Mouse (Mus musculus) limb, embryonic 12.5 days (tissue): ENCODE data around the gene Asic2. TPM values are rescaled to one million over a fixed set of nuclear protein-coding genes. Genes with fewer than 3 reads are reported as not detected.

Experiments used
- ATAC-seq: fragments of 200-750 bp; cut with Nextera tagmentation; 2 replicates; pipeline ENCODE4 v1.8.0; 2017; ENCODE audit warnings: low read depth, moderate TSS enrichment; ENCODE audit not compliant: insufficient number of reproducible peaks, insufficient read depth, low FRiP score, low TSS enrichment
- H3K27ac ChIP-seq: fragments of 300-500 bp; sonication (generic); 2 replicates; pipeline ENCODE4 v1.5.1; 2016; ENCODE audit warnings: mild to moderate bottlenecking, moderate library complexity
- H3K27me3 ChIP-seq: fragments of 300-500 bp; sonication (generic); 2 replicates; pipeline ENCODE4 v1.6.1; 2016; ENCODE audit warnings: mild to moderate bottlenecking, moderate library complexity
- H3K36me3 ChIP-seq: fragments of 300-500 bp; sonication (generic); 2 replicates; pipeline ENCODE4 v1.6.1; 2016; ENCODE audit warnings: mild to moderate bottlenecking, moderate library complexity
- H3K4me1 ChIP-seq: fragments of 300-500 bp; sonication (generic); replicated peaks from 2 replicates; pipeline ENCODE4 v1.6.1; 2016
- H3K4me2 ChIP-seq: fragments of 300-500 bp; sonication (generic); 2 replicates; pipeline ENCODE4 v1.6.1; 2016; ENCODE audit warnings: mild to moderate bottlenecking, moderate library complexity
- H3K4me3 ChIP-seq: fragments of 300-500 bp; sonication (generic); replicated peaks from 2 replicates; pipeline ENCODE4 v1.5.1; 2016; ENCODE audit warnings: mild to moderate bottlenecking
- H3K9ac ChIP-seq: fragments of 300-500 bp; sonication (generic); replicated peaks from 2 replicates; pipeline ENCODE4 v1.6.1; 2016; ENCODE audit warnings: mild to moderate bottlenecking, moderate library complexity
- H3K9me3 ChIP-seq: fragments of 300-500 bp; sonication (generic); 2 replicates; pipeline ENCODE4 v1.6.1; 2016; ENCODE audit warnings: mild to moderate bottlenecking, moderate library complexity
- WGBS: fragments of 180-500 bp; shearing (Covaris S2); methylation state at CpG from one replicate; pipeline ENCODE4 v1.1.7; 2016; 5-methylcytosine and 5-hydroxymethylcytosine counted together
- polyA plus RNA-seq: library from polyadenylated mRNA; unstranded; fragments of >200 nt; fragmentation: Nextera tagmentation; extraction: Ambion mirVana; gene quantifications from 2 replicates; pipeline ENCODE4 v1.2.1, GENCODE M21; 2016

Asic2 gene
- polyA plus RNA-seq, 1 experiment from 2014 or later, result 0.51 TPM

GRCm38 (mm10) chr11:81488681-81489080 is 479.6 kb downstream of the Asic2 start:
- Histone ChIP-seq H3K9me3 (no peaks in the 10 kb centered on the region), H3K4me2 (no peak overlapping the region), H3K9ac (no peak overlapping the region), H3K36me3 (no peaks in the 10 kb centered on the region), H3K4me3 (no peak overlapping the region), H3K4me1 (no peaks in the 10 kb centered on the region), H3K27ac (no peak overlapping the region), H3K27me3 (no peaks in the 10 kb centered on the region)
- no peak for ATAC-seq
- 82% methylated on average over 5 of the region's 5 CpGs for WGBS

GRCm38 (mm10) chr11:81486265-81486940 is 481.9 kb downstream of the Asic2 start:
- no peak for ATAC-seq
- Histone ChIP-seq H3K27me3 (no peaks in the 10 kb centered on the region), H3K36me3 (no peaks in the 10 kb centered on the region), H3K27ac (no peak overlapping the region), H3K9ac (no peak overlapping the region), H3K4me2 (no peak overlapping the region), H3K9me3 (no peaks in the 10 kb centered on the region), H3K4me1 (no peaks in the 10 kb centered on the region), H3K4me3 (no peak overlapping the region)
- 17% methylated on average over 6 of the region's 6 CpGs for WGBS

GRCm38 (mm10) chr11:81481198-81481597 is 487.1 kb downstream of the Asic2 start:
- no peaks in the 10 kb centered on the region for H3K9me3 ChIP-seq
- no peaks in the 10 kb centered on the region for H3K27me3 ChIP-seq
- H3K36me3 ChIP-seq, result no peaks in the 10 kb centered on the region
- H3K4me1 ChIP-seq, result no peaks in the 10 kb centered on the region
- no peak overlapping the region for H3K9ac ChIP-seq
- no peak overlapping the region for H3K27ac ChIP-seq
- no peak overlapping the region for H3K4me3 ChIP-seq
- H3K4me2 ChIP-seq, result no peak overlapping the region
- 48% methylated on average over 2 of the region's 3 CpGs for WGBS
- ATAC-seq, result no peak

- Histone ChIP-seq H3K4me1 (no peaks in the 10 kb centered on the region), H3K27me3 (no peaks in the 10 kb centered on the region), H3K4me2 (no peak overlapping the region), H3K36me3 (no peaks in the 10 kb centered on the region), H3K4me3 (no peak overlapping the region), H3K9ac (no peak overlapping the region), H3K27ac (no peak overlapping the region), H3K9me3 (no peaks in the 10 kb centered on the region)
- no peak for ATAC-seq
Observed at GRCm38 (mm10) chr11:81476231-81476630, 492.0 kb downstream of the Asic2 start.

- ATAC-seq, result no peak
- Histone ChIP-seq H3K9me3 (no peaks in the 10 kb centered on the region), H3K4me3 (no peak overlapping the region), H3K27me3 (no peaks in the 10 kb centered on the region), H3K4me1 (no peaks in the 10 kb centered on the region), H3K9ac (no peak overlapping the region), H3K27ac (no peak overlapping the region), H3K4me2 (no peak overlapping the region), H3K36me3 (no peaks in the 10 kb centered on the region)
- WGBS, result 83% methylated on average over 2 of the region's 2 CpGs
Observed at GRCm38 (mm10) chr11:81474121-81474520, 494.1 kb downstream of the Asic2 start.

- no peaks in the 10 kb centered on the region for H3K36me3 ChIP-seq
- 11% methylated on average over 5 of the region's 5 CpGs for WGBS
- no peaks in the 10 kb centered on the region for H3K9me3 ChIP-seq
- no peaks in the 10 kb centered on the region for H3K4me1 ChIP-seq
- no peaks in the 10 kb centered on the region; the same call in 1 of the 2 replicates for H3K27me3 ChIP-seq
- H3K27ac ChIP-seq, result no peak overlapping the region
- no peak overlapping the region for H3K4me2 ChIP-seq
- H3K4me3 ChIP-seq, result no peak overlapping the region
- H3K9ac ChIP-seq, result no peak overlapping the region
- ATAC-seq, result no peak
Observed at GRCm38 (mm10) chr11:81462199-81462598, 506.1 kb downstream of the Asic2 start.

GRCm38 (mm10) chr11:81461748-81462147 is 506.5 kb downstream of the Asic2 start:
- Histone ChIP-seq H3K9ac (no peak overlapping the region), H3K4me3 (no peak overlapping the region), H3K9me3 (no peaks in the 10 kb centered on the region), H3K27me3 (no peaks in the 10 kb centered on the region; the same call in 1 of the 2 replicates), H3K4me1 (no peaks in the 10 kb centered on the region), H3K27ac (no peak overlapping the region), H3K36me3 (no peaks in the 10 kb centered on the region), H3K4me2 (no peak overlapping the region)
- no peak for ATAC-seq
- 29% methylated on average over 4 of the region's 4 CpGs for WGBS

DNA sequence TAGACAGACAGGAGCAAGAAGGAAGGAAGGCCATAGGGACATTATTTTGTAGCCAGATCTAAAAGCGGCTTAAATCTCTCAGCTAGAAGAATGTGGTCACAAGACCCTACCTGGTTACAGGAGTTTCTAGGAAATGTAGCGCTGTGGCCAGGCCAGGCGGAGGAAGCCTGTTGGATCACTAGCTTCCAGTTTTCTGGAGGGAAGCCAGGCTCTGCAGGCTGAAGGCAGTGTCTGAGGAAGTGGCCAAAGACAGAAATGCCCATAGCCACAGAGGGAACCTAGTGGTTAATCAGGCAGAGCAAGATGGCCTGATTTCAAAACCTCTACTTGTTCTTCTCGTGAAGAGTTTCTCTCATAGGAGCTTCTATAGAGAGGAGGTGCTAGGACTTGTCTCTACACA is 513.3 kb downstream of the Asic2 start:
- Histone ChIP-seq H3K27me3 (no peaks in the 10 kb centered on the region), H3K27ac (no peak overlapping the region), H3K4me2 (no peak overlapping the region), H3K4me3 (no peak overlapping the region), H3K4me1 (peaks cover 30% of the 10 kb centered on the region), H3K36me3 (no peaks in the 10 kb centered on the region), H3K9me3 (no peaks in the 10 kb centered on the region), H3K9ac (no peak overlapping the region)
- 93% methylated on average over 4 of the region's 4 CpGs for WGBS
- no peak for ATAC-seq

DNA sequence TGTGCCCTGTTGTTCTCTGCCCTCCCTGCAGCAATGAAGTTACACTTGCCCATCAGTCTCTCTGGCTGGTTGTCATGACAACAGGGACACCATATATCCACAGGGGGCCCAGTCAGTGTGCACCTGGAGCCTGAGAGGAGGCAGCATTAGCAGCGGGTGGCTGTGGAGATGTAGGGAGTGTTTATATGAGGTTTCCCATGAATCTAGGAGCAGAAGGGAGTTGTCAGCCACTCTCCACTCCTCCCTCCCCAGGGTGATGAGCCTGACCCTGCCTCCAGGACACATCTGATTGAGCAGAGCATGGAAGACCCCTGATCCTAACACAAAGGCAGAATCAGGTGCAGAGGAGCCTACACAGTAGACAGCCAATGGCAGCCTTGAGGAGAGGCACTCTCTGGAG is 514.1 kb downstream of the Asic2 start:
- no peak for ATAC-seq
- Histone ChIP-seq H3K9ac (no peak overlapping the region), H3K27ac (no peak overlapping the region), H3K4me1 (peaks cover 38% of the 10 kb centered on the region), H3K4me3 (no peak overlapping the region), H3K9me3 (no peaks in the 10 kb centered on the region), H3K4me2 (no peak overlapping the region), H3K27me3 (no peaks in the 10 kb centered on the region), H3K36me3 (no peaks in the 10 kb centered on the region)
- 5% methylated on average over 1 of the region's 1 CpGs for WGBS

DNA sequence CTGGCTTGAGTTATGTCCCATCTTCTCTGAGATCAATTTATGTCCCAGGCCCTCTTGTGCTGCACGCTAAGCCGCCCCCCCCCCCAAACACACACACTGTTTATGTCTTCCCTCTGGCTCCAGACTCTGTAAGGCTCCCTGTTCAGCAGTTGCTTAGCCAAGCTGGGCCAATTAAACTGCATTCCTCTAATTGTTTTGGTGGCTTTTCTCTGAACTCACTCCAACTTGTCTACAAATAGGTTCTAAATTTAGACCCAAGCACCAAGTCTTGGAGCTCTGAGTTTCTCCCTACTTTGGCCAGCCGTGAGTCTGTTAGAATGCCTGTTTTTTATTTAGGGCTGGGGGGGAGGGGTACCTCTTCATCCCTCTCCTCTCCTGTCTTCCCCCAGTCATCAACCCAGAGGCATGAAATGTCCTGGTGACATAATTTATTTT is 519.0 kb downstream of the Asic2 start:
- H3K9ac ChIP-seq, result no peak overlapping the region
- H3K27me3 ChIP-seq, result peaks cover 6% of the 10 kb centered on the region; the same call in 1 of the 2 replicates
- H3K36me3 ChIP-seq, result no peaks in the 10 kb centered on the region
- H3K4me2 ChIP-seq, result no peak overlapping the region
- WGBS, result 5% methylated on average over 3 of the region's 3 CpGs
- peaks cover 39% of the 10 kb centered on the region for H3K4me1 ChIP-seq
- H3K4me3 ChIP-seq, result no peak overlapping the region
- ATAC-seq, result peak; percentile 75
- H3K9me3 ChIP-seq, result no peaks in the 10 kb centered on the region
- H3K27ac ChIP-seq, result peak overlapping the region; percentile 66

DNA sequence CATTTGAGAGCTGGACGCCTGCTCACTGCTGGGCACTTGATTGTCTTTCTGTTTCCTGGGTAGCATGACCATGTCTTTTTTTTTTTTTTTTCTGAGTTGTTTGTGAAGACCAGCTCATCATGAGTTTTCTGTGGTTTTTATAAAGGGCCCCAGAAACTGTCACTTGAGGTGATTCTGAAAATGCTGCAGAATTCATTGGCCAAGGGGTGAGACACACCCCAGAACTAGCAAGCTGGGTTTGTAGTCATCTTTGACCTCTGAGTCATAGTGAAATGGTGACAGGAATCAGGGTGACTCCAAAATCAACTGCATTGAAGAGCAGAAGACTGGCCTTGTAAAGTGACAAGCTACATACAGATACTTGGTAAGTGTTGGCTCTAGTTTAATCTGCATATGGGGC is 521.9 kb downstream of the Asic2 start:
- Histone ChIP-seq H3K9ac (no peak overlapping the region), H3K9me3 (no peaks in the 10 kb centered on the region), H3K36me3 (no peaks in the 10 kb centered on the region), H3K27me3 (peaks cover 6% of the 10 kb centered on the region; the same call in 1 of the 2 replicates), H3K4me3 (no peak overlapping the region), H3K27ac (no peak overlapping the region), H3K4me1 (peaks cover 27% of the 10 kb centered on the region), H3K4me2 (no peak overlapping the region)
- 86% methylated on average over 1 of the region's 1 CpGs for WGBS
- ATAC-seq, result no peak

DNA sequence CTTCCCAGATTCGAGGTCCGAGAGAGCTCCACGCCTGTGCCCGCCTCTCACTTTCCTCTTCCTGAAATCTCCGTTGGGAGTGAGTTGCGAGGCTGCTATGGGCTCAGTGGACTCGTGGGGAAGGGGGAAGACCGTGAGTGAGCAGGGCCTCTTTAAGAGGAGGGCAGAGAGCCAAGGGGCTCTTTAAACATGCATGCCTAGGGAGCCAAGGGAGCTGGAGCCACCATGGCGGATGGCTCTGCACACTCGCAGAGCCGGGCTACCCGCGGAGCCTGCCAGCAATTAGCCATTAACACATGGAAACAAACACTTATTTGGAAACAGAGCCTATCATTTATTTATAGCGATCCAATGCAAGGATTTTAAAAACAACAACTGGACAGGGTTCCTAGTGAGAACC is 541.4 kb downstream of the Asic2 start:
- ATAC-seq, result no peak
- Histone ChIP-seq H3K4me3 (no peak overlapping the region), H3K27me3 (no peaks in the 10 kb centered on the region), H3K9ac (no peak overlapping the region), H3K4me2 (peak overlapping the region; percentile 33), H3K9me3 (no peaks in the 10 kb centered on the region), H3K4me1 (no peaks in the 10 kb centered on the region; the same call in 1 of the 2 replicates), H3K36me3 (no peaks in the 10 kb centered on the region), H3K27ac (no peak overlapping the region)
- WGBS, result 47% methylated on average over 14 of the region's 14 CpGs
